13 mouse cellular contexts compared by ENCODE assay signal in genomic region chr3:123334947-123335346, GRCm38 (mm10). TPM values are rescaled to one million over a fixed set of nuclear protein-coding genes. Genes with fewer than 3 reads are reported as not detected.
DNase-seq lines count a peak whose midpoint lies in the region; ATAC-seq and TF ChIP-seq lines count a peak whose summit lies in the region.
"Had no signal": no experiment of that assay in that cellular context is flagged by ENCODE, and none has a peak within 500 bp of the region (broad histone marks: within the 10 kb centered on the region; RNA-seq: fewer than 3 reads in every experiment).

No protein-coding gene starts in this region.

- no peak for TF ChIP-seq CTCF in C2C12 (IDR thresholded peaks at IDR 0.05; ENCODE audit: control insufficient read depth, insufficient read depth, insufficient read length)
- TF ChIP-seq CTCF in brain, embryonic 14.5 days (IDR thresholded peaks at IDR 0.05; ENCODE audit: borderline replicate concordance, extremely low read depth, insufficient read depth, insufficient read length): no peak

- no peak for TF ChIP-seq POLR2A in brain, embryonic 14.5 days (IDR thresholded peaks at IDR 0.05; ENCODE audit: borderline replicate concordance, extremely low read depth, insufficient read depth, insufficient read length, poor library complexity, severe bottlenecking)

- no peak overlapping the region for H3K9ac ChIP-seq in hindbrain, embryonic 15.5 days
- no peak overlapping the region for H3K9ac ChIP-seq in hindbrain, embryonic 11.5 days (ENCODE audit: low read depth, low read length)
- H3K9ac ChIP-seq: embryonic facial prominence, embryonic 15.5 days had no signal

- H3K4me2 ChIP-seq in hindbrain, embryonic 15.5 days: no peak overlapping the region
- H3K4me2 ChIP-seq in hindbrain, embryonic 11.5 days (replicated peaks; ENCODE audit: low read depth, low read length): no peak overlapping the region
- H3K4me2 ChIP-seq: embryonic facial prominence, embryonic 15.5 days had no signal

- no peaks in the 10 kb centered on the region for H3K36me3 ChIP-seq in hindbrain, embryonic 15.5 days
- H3K36me3 ChIP-seq in hindbrain, embryonic 11.5 days (ENCODE audit: control insufficient read depth, insufficient read depth, low read length): no peaks in the 10 kb centered on the region
- peaks cover 42% of the 10 kb centered on the region for H3K36me3 ChIP-seq in C2C12 (ENCODE audit: control insufficient read depth, insufficient read depth)

- H3K79me3 ChIP-seq in C2C12 (ENCODE audit: low read depth): peaks cover 8% of the 10 kb centered on the region

- H3K4me3 ChIP-seq in hindbrain, embryonic 15.5 days: no peak overlapping the region
- H3K4me3 ChIP-seq in hindbrain, embryonic 11.5 days (ENCODE audit: low read depth, low read length): no peak overlapping the region
- no peak overlapping the region for H3K4me3 ChIP-seq in C2C12 (ENCODE audit: insufficient read depth, poor library complexity, severe bottlenecking)
- H3K4me3 ChIP-seq: embryonic facial prominence, embryonic 15.5 days had no signal

- no peaks in the 10 kb centered on the region for H3K27me3 ChIP-seq in hindbrain, embryonic 15.5 days
- H3K27me3 ChIP-seq in hindbrain, embryonic 11.5 days (ENCODE audit: control insufficient read depth, insufficient read depth, low read length): no peaks in the 10 kb centered on the region
- no peaks in the 10 kb centered on the region for H3K27me3 ChIP-seq in C2C12 (ENCODE audit: control insufficient read depth, insufficient read depth, insufficient read length)
- H3K27me3 ChIP-seq: embryonic facial prominence, embryonic 15.5 days had no signal

- DNase-seq in hindbrain, embryonic 11.5 days (ENCODE audit: low spot score): no peak
- peak; percentile 32 for DNase-seq in brain, embryonic 14.5 days (ENCODE audit: low read depth)
- peak; percentile 3 for DNase-seq in lung, postnatal 36 days
- no peak for DNase-seq in ovary, adult 18-20 months (ENCODE audit: low spot score)
- no peak for DNase-seq in right cerebral cortex, postnatal 25 days
- DNase-seq: gastrocnemius, postnatal 10 days; layer of hippocampus, adult 9-11 months; right cerebral cortex, adult 18-20 months; thymus, postnatal 36 days had no signal

- no peak for ATAC-seq in hindbrain, embryonic 15.5 days (ENCODE audit: low FRiP score, low read depth)
- no peak for ATAC-seq in hindbrain, embryonic 11.5 days (ENCODE audit: low FRiP score)
- no peak; the same call in 1 of the 2 replicates for ATAC-seq in frontal cortex, adult (ENCODE audit: low TSS enrichment)

- no peaks in the 10 kb centered on the region for H3K9me3 ChIP-seq in hindbrain, embryonic 15.5 days
- H3K9me3 ChIP-seq in hindbrain, embryonic 11.5 days (ENCODE audit: control insufficient read depth, low read length): no peaks in the 10 kb centered on the region
- H3K9me3 ChIP-seq: embryonic facial prominence, embryonic 15.5 days had no signal

- 0 out of 2 replicates have a peak overlapping the region, but pooled peaks have one; percentile 0 for H3K27ac ChIP-seq in hindbrain, embryonic 15.5 days (replicated peaks)
- no peak overlapping the region for H3K27ac ChIP-seq in hindbrain, embryonic 11.5 days (ENCODE audit: low read depth, low read length)
- H3K27ac ChIP-seq: embryonic facial prominence, embryonic 15.5 days had no signal

- WGBS in hindbrain, embryonic 15.5 days: 67% methylated on average over 7 of the region's 7 CpGs
- 79% methylated on average over 7 of the region's 7 CpGs for WGBS in hindbrain, embryonic 11.5 days

- H3K4me1 ChIP-seq in hindbrain, embryonic 15.5 days (replicated peaks): no peaks in the 10 kb centered on the region; the same call in 1 of the 2 replicates
- no peaks in the 10 kb centered on the region for H3K4me1 ChIP-seq in hindbrain, embryonic 11.5 days (replicated peaks; ENCODE audit: control insufficient read depth, insufficient read depth, low read length)

- H3ac ChIP-seq in C2C12 (ENCODE audit: control insufficient read depth, insufficient read length, low read depth): no peak overlapping the region

- H3K79me2 ChIP-seq in C2C12 (ENCODE audit: control insufficient read depth, insufficient read depth): peaks cover 18% of the 10 kb centered on the region

TF ChIP-seq in C2C12, 6 proteins besides CTCF, POLR2A, EP300 and RAD21:
- TF ChIP-seq CEBPB (IDR thresholded peaks at IDR 0.05; ENCODE audit: low read depth): peak; percentile 17
- TF ChIP-seq MYOG (IDR thresholded peaks at IDR 0.05; ENCODE audit: control insufficient read depth, extremely low read depth, insufficient read length): no peak

RNA-seq across cellular contexts. Expression of gene Mettl14, which starts 51.0 kb away (rescaled TPM):
- 21.6 and 23.3 TPM in 2 replicates for polyA plus RNA-seq in hindbrain, embryonic 15.5 days (2015; fragmentation: Nextera tagmentation; extraction: Ambion mirVana)
- polyA plus RNA-seq in hindbrain, embryonic 11.5 days (2014; fragmentation: Nextera tagmentation; extraction: Ambion mirVana): 28.9 TPM in 2 replicates
- 5.6 TPM for polyA plus RNA-seq in C2C12 (2012; fragmentation: generic; extraction: Trizol)
- polyA plus RNA-seq in brain, embryonic 14.5 days (2012; rRNA removed): 15.7 and 15.9 TPM in 2 replicates

Comparison
In these comparisons a context has a peak if more than half of its experiments do, and no peak if none do; other contexts are left out.
1. DNase-seq: peak in brain, embryonic 14.5 days (single experiment) and lung, postnatal 36 days (single experiment); none in hindbrain, embryonic 11.5 days (single experiment), ovary, adult 18-20 months (single experiment) and right cerebral cortex, postnatal 25 days (single experiment).